Mouse (Mus musculus) hematopoietic stem cell, adult 5-6 weeks (primary cell): ENCODE data around the gene Gm20830. TPM values are rescaled to one million over a fixed set of nuclear protein-coding genes. Genes with fewer than 3 reads are reported as not detected.
"Not testable (repeated sequence)": the region's sequence is repeated elsewhere in the genome, so short reads cannot be mapped to it uniquely, and the experiment has no call there.

ENCODE experiments used
- ATAC-seq, 2 experiments: fragments of 125-278 bp in 1 of 2; replicated peaks in 1 of 2; 2 replicates each; pipeline ENCODE4 v1.8.0; 2016 to 2017; ENCODE audit warnings: inconsistent platforms in 2 of 2, mild to moderate bottlenecking in 2 of 2, moderate number of reproducible peaks in 2 of 2, low read depth in 1 of 2, moderate TSS enrichment in 1 of 2; ENCODE audit not compliant: low FRiP score in 2 of 2, poor library complexity in 2 of 2, severe bottlenecking in 2 of 2, insufficient read depth in 1 of 2, low TSS enrichment in 1 of 2
- total RNA-seq: library from RNA; stranded (forward); fragments of 172-1452, 232-1000 nt; gene quantifications from 2 replicates; pipeline ENCODE4 v1.2.3, GENCODE M21; 2017

Gm20830 gene
- not detected in 2 replicates for total RNA-seq

DNA sequence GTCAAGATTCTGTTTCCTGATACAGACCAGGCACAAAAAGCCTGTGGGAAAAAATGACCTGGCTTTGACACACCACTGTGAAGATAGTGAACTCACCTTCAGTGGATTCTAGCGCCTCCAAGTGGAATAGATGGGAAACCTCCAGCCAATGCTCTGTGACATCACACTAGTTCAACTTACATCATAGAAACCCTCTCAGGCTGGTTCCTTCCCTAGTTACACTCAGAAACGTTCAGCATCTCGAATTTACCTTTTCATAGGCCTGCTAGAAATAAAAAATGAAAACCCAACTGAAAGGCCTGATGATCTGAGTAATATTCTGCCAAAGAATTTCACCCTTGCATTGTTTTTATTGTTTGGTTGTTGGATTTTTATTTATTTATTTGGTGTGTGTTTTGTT is at the start of gene Gm20830:
Gm20830 (minus strand) TSS at position 101 of the 400 bp plus-strand sequence.
- not testable (repeated sequence) for ATAC-seq

Other genes with a start within 250 kb of the Gm20830 start
- not detected in 2 replicates for gene Gm21719, start 235.4 kb downstream of the Gm20830 start, total RNA-seq